Mouse (Mus musculus) urinary bladder, postnatal 14 days (tissue): ENCODE data around the gene Atp10a.

Experiments used
- DNase-seq: peaks from one replicate; pipeline ENCODE4 v3.0.0; 2021; ENCODE audit warnings: low spot score

The Atp10a gene

GRCm38 (mm10) chr7:58690069-58690923 is 34.3 kb downstream of the Atp10a start:
- no peak for DNase-seq

GRCm38 (mm10) chr7:58690997-58691596 is 35.1 kb downstream of the Atp10a start:
- no peak for DNase-seq

- no peak for DNase-seq
These were observed 36.7 kb downstream of the Atp10a start for GRCm38 (mm10) chr7:58692704-58693103.

- DNase-seq = peak; percentile 30
These were observed 37.4 kb downstream of the Atp10a start for GRCm38 (mm10) chr7:58693342-58693741.

GRCm38 (mm10) chr7:58695661-58696060 is 39.7 kb downstream of the Atp10a start:
- DNase-seq = no peak

GRCm38 (mm10) chr7:58697092-58697491 is 41.1 kb downstream of the Atp10a start:
- no peak for DNase-seq

GRCm38 (mm10) chr7:58698738-58699442 is 42.9 kb downstream of the Atp10a start:
- no peak for DNase-seq

GRCm38 (mm10) chr7:58701311-58701710 is 45.3 kb downstream of the Atp10a start:
- DNase-seq = no peak

- no peak for DNase-seq
These were observed 49.2 kb downstream of the Atp10a start for GRCm38 (mm10) chr7:58705158-58705557.

- no peak for DNase-seq
These were observed 53.3 kb downstream of the Atp10a start for GRCm38 (mm10) chr7:58709306-58709705.

GRCm38 (mm10) chr7:58710312-58710711 is 54.3 kb downstream of the Atp10a start:
- no peak for DNase-seq

GRCm38 (mm10) chr7:58711811-58712210 is 55.8 kb downstream of the Atp10a start:
- DNase-seq = no peak

- DNase-seq = no peak
These were observed 59.7 kb downstream of the Atp10a start for GRCm38 (mm10) chr7:58715576-58716144.

- no peak for DNase-seq
These were observed 60.7 kb downstream of the Atp10a start for GRCm38 (mm10) chr7:58716626-58717025.

GRCm38 (mm10) chr7:58718556-58718955 is 62.6 kb downstream of the Atp10a start:
- no peak for DNase-seq

GRCm38 (mm10) chr7:58719218-58719938 is 63.4 kb downstream of the Atp10a start:
- DNase-seq = no peak

GRCm38 (mm10) chr7:58722250-58722649 is 66.3 kb downstream of the Atp10a start:
- DNase-seq = no peak

- no peak for DNase-seq
These were observed 74.2 kb downstream of the Atp10a start for GRCm38 (mm10) chr7:58730201-58730600.

- no peak for DNase-seq
These were observed 74.9 kb downstream of the Atp10a start for GRCm38 (mm10) chr7:58730831-58731230.

GRCm38 (mm10) chr7:58732406-58732805 is 76.4 kb downstream of the Atp10a start:
- no peak for DNase-seq

- DNase-seq = peak; percentile 14
These were observed 77.5 kb downstream of the Atp10a start for GRCm38 (mm10) chr7:58733490-58733901.
